Mouse (Mus musculus) liver, adult 2 months (tissue): Measurements from ENCODE around the gene Inpp5a. TPM values are rescaled to one million over a fixed set of nuclear protein-coding genes. Genes with fewer than 3 reads are reported as not detected.

Source experiments
- DNase-seq: peaks from one replicate; pipeline ENCODE4 v3.0.0-alpha.2; 2011; ENCODE audit warnings: low read depth, low spot score; ENCODE audit errors: extremely low read depth
- H3K27ac ChIP-seq: fragments of 200-500 bp; replicated peaks from 2 replicates; pipeline ENCODE4 v1.5.1; 2012; ENCODE audit warnings: low read depth, mild to moderate bottlenecking, control low read depth, inconsistent platforms, low read length; ENCODE audit not compliant: insufficient read depth
- H3K27me3 ChIP-seq: fragments of 200-500 bp; 2 replicates; pipeline ENCODE4 v1.6.1; 2012; ENCODE audit warnings: mild to moderate bottlenecking, moderate library complexity, low read length, inconsistent platforms; ENCODE audit not compliant: control insufficient read depth, insufficient read depth
- H3K36me3 ChIP-seq: fragments of 200-500 bp; 2 replicates; pipeline ENCODE4 v1.6.1; 2012; ENCODE audit warnings: low read length, inconsistent platforms; ENCODE audit not compliant: control insufficient read depth, insufficient read depth
- H3K4me1 ChIP-seq: fragments of 200-500 bp; 2 replicates; pipeline ENCODE4 v1.6.1; 2011; ENCODE audit warnings: low read length; ENCODE audit not compliant: control insufficient read depth, insufficient read depth
- H3K4me3 ChIP-seq: fragments of 200-500 bp; 2 replicates; pipeline ENCODE4 v1.5.1; 2011; ENCODE audit warnings: low read depth, mild to moderate bottlenecking, control low read depth, low read length, moderate library complexity; ENCODE audit not compliant: insufficient read depth
- H3K79me2 ChIP-seq: fragments of 200-500 bp; 2 replicates; pipeline ENCODE4 v1.6.1; 2012; ENCODE audit warnings: inconsistent platforms, mild to moderate bottlenecking, low read length, moderate library complexity; ENCODE audit not compliant: control insufficient read depth, insufficient read depth
- H3K9ac ChIP-seq: fragments of 200-500 bp; 2 replicates; pipeline ENCODE4 v1.6.1; 2012; ENCODE audit warnings: low read depth, mild to moderate bottlenecking, control low read depth, inconsistent platforms, low read length
- CTCF ChIP-seq: fragments of 200-500 bp; IDR thresholded peaks from 2 replicates; pipeline ENCODE4 v1.5.1; 2011; ENCODE audit warnings: low read depth, low read length, control low read depth
- POLR2A ChIP-seq: fragments of 200-500 bp; IDR thresholded peaks from 2 replicates; pipeline ENCODE4 v1.6.1; 2011; ENCODE audit warnings: low read length, control low read depth; ENCODE audit not compliant: insufficient read depth; ENCODE audit errors: extremely low read depth
- WGBS: fragments of 180-500 bp; shearing (Covaris S2); methylation state at CpG from one replicate; pipeline ENCODE4 v1.1.7; 2018; 5-methylcytosine and 5-hydroxymethylcytosine counted together
- polyA plus RNA-seq: library from polyadenylated mRNA; depleted of rRNA; stranded (reverse); fragments of >200 nt; gene quantifications from 2 replicates; pipeline ENCODE4 v1.2.3, GENCODE M21; 2012
- total RNA-seq: library from RNA; depleted of rRNA; stranded (reverse); fragments of >200 nt; gene quantifications from 2 replicates; pipeline ENCODE4 v1.2.3, GENCODE M21; 2014

Inpp5a gene
- total and polyA plus RNA-seq, 2 experiments: 8.4 to 8.8 TPM

DNA sequence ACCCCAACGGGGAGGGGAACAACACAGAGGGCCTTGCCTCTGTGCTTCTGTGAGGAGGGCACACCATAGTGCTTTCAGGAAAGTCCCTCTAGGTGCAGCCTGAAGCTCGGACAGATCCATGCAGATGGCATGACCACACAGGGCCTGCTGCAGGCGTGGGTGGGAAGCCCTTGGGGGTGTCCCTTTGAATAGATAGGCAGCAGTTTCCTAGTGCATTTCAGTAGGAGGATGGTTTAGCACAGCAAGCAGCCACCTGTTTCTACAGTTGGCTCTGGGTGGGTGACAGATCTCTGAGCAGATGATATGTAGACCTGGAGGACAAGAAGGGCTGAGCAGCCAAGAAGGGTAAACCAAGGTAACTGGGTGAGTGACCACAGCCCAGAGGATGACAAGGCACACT lies 65.4 kb downstream of the Inpp5a start:
- H3K9ac ChIP-seq: no peak overlapping the region
- DNase-seq: no peak
- WGBS: 81% methylated on average over 3 of the region's 3 CpGs
- H3K27me3 ChIP-seq: no peaks in the 10 kb centered on the region
- H3K27ac ChIP-seq: no peak overlapping the region
- peaks cover 13% of the 10 kb centered on the region; the same call in 1 of the 2 replicates for H3K79me2 ChIP-seq
- no peaks in the 10 kb centered on the region for H3K36me3 ChIP-seq
- no peak overlapping the region for H3K4me3 ChIP-seq
- TF ChIP-seq CTCF: no peak
- TF ChIP-seq POLR2A: no peak
- H3K4me1 ChIP-seq: no peaks in the 10 kb centered on the region

DNA sequence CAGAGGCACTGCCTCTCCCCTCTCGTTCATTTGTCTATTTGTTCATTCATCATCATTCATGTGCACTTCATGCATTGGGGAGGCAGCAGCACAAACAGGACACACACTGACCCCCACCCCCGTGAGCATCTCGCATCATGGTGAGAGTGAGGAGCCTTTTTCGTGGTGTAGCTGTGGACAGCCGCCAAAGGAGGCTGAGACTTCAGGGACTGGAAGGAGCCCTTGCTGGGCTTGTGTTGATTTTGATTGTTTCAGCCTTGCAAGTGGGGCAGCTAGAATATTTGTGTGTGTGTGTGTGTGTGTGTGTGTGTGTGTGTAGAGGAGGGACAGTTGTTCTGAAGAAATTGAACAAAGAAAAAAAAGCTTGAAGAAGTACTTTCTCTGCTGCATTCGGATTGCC lies 67.8 kb downstream of the Inpp5a start:
- WGBS: 81% methylated on average over 6 of the region's 6 CpGs
- Histone ChIP-seq H3K27me3 (no peaks in the 10 kb centered on the region), H3K4me3 (no peak overlapping the region), H3K36me3 (no peaks in the 10 kb centered on the region), H3K4me1 (no peaks in the 10 kb centered on the region), H3K79me2 (peaks cover 2% of the 10 kb centered on the region; the same call in 1 of the 2 replicates), H3K27ac (no peak overlapping the region), H3K9ac (no peak overlapping the region)
- TF ChIP-seq CTCF (no peak), POLR2A (no peak)
- DNase-seq: no peak

DNA sequence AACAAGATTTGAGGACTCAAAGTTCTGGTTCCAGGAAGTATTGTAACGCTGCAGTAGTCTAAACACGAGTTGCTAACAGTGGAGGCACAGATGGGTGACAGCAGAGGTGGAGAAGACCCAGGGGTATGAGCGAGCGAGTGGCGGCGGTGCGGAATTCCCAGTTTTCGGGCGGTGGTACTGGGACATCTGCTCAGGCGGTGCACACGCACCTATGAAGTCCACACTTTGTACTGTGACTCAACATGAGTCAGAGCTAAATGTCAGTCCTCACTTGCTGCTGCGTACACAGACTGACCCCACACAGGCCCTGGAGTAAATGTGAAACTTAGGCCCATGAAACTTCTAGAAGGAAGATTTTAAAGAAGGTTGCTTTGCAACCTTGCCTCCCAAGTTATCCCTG lies 72.4 kb downstream of the Inpp5a start:
- Histone ChIP-seq H3K27ac (no peak overlapping the region), H3K27me3 (no peaks in the 10 kb centered on the region), H3K79me2 (no peaks in the 10 kb centered on the region; the same call in 1 of the 2 replicates), H3K4me1 (no peaks in the 10 kb centered on the region), H3K36me3 (no peaks in the 10 kb centered on the region), H3K4me3 (no peak overlapping the region), H3K9ac (no peak overlapping the region)
- no peak for TF ChIP-seq POLR2A
- TF ChIP-seq CTCF: no peak
- no peak for DNase-seq
- WGBS: 95% methylated on average over 12 of the region's 12 CpGs

DNA sequence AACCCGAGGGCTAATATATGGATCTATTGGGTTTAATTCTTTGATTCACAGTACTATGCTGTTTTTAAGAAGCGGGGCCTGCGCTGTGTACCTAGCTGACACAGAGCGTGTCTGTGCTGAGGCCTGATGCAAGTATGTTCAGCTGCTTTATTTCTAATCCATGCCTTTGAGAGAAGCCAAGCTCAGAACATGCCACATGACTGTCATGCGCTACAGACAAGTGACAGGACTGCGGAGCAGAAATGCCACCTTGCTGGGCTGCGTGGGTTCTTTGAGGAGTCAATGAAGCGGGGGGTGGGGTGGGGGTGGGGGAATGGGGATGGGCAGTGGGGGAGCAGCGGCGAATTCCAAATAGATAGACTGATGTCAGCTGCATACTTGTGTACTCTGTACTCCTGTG lies 73.2 kb downstream of the Inpp5a start:
- no peak for TF ChIP-seq CTCF
- TF ChIP-seq POLR2A: no peak
- WGBS: 94% methylated on average over 10 of the region's 10 CpGs
- Histone ChIP-seq H3K27ac (no peak overlapping the region), H3K27me3 (no peaks in the 10 kb centered on the region), H3K79me2 (no peaks in the 10 kb centered on the region; the same call in 1 of the 2 replicates), H3K4me3 (no peak overlapping the region), H3K4me1 (0 out of 2 replicates have a peak, but pooled peaks cover 2% of the 10 kb centered on the region), H3K36me3 (no peaks in the 10 kb centered on the region), H3K9ac (no peak overlapping the region)
- DNase-seq: no peak

DNA sequence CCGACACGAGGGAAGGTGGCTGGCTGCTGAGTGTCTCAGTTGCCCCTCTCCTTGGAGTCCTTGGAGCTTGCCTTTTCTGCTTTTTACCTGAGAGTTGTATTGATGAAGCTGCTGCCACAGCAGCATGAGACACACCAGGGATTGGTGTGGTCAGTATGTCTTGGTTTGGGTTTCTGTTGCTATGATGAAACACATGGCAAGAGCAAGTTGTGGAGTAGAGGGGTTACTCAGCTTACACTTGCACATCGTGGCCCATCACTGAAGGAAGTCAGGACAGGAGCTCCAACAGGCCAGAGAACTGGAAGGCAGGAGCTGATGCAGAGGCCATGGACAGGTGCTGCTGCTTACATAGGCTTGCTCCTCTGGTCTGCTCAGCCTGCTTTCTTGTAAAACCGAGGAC lies 76.6 kb downstream of the Inpp5a start:
- no peak overlapping the region for H3K4me3 ChIP-seq
- 87% methylated on average over 4 of the region's 4 CpGs for WGBS
- no peaks in the 10 kb centered on the region for H3K27me3 ChIP-seq
- H3K4me1 ChIP-seq: peaks cover 9% of the 10 kb centered on the region; the same call in 1 of the 2 replicates
- no peak overlapping the region for H3K27ac ChIP-seq
- no peak for TF ChIP-seq POLR2A
- TF ChIP-seq CTCF: no peak
- no peak overlapping the region for H3K9ac ChIP-seq
- DNase-seq: no peak
- peaks cover 2% of the 10 kb centered on the region; the same call in 1 of the 2 replicates for H3K79me2 ChIP-seq
- H3K36me3 ChIP-seq: no peaks in the 10 kb centered on the region

DNA sequence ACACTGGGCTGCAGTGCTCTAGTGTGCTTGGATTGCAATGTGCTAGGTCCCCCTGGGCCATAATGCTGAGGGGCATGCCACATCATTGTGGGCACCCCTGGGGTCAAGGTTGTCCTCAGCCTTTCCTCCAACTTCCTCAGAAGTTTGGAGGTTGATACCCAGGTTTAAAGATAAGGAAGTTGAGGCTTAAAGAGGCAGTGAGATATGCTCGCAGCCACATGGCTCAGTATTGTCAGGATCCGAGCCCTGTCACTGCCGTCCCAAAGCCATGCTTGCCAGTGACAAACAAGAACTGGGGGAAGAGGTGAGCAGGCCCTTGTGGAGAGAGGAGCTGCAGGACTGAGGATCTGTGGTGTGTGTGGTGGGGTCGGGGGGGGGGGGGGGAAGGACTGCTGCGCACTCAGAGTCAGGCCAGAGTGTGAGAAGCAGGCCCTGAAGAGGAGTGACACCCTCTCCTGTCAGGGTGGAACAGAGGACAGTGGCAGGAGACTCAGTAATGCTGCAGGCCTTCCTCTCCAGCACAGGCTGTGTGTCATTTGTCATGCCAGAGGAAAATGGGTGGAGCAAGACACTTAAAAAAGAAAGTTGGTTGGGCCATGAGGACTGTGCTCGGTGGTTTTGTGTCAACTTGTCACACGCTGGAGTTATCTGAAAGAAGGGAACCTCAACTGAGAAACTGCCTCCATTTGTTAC lies 77.7 kb downstream of the Inpp5a start:
- Histone ChIP-seq H3K27ac (0 out of 2 replicates have a peak overlapping the region, but pooled peaks have one; percentile 22), H3K4me1 (peaks cover 9% of the 10 kb centered on the region; the same call in 1 of the 2 replicates), H3K4me3 (no peak overlapping the region), H3K9ac (no peak overlapping the region), H3K79me2 (peaks cover 2% of the 10 kb centered on the region; the same call in 1 of the 2 replicates), H3K36me3 (no peaks in the 10 kb centered on the region), H3K27me3 (no peaks in the 10 kb centered on the region)
- TF ChIP-seq CTCF (no peak), POLR2A (no peak)
- 60% methylated on average over 6 of the region's 7 CpGs for WGBS
- DNase-seq: no peak
